ENCODE assay signal across 8 mouse cellular contexts in the genomic region with DNA sequence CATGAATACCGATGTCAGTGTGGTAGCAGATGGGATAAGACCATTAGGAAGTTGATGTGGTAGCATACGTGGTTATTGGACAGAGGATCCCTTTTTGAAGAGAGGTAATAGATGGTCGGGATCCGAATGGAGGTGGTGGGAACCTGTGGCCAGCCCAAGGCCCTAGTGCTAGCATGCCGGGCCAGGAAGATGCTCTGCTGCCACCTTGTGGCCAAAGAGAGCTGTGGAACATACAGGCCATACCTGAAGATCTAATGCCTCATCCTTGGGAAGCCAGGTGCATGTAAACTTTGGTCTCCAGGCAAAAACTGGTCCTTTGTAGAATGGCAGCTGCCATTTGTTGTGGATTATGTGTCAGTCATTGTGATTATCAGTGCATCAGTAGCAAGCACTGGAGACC. TPM values are rescaled to one million over a fixed set of nuclear protein-coding genes. Genes with fewer than 3 reads are reported as not detected.
DNase-seq lines count a peak whose midpoint lies in the region; ATAC-seq lines count a peak whose summit lies in the region.

No protein-coding gene starts in this region.

- peak; percentile 42; the same call in 1 of the 2 replicates for ATAC-seq in intestine, embryonic 16.5 days
- peak; percentile 49; the same call in 1 of the 2 replicates for ATAC-seq in liver, embryonic 16.5 days (ENCODE audit: low read depth)
- ATAC-seq in neural tube, embryonic 13.5 days (ENCODE audit: low read depth), result peak; percentile 68

- no peaks in the 10 kb centered on the region for H3K9me3 ChIP-seq in intestine, embryonic 16.5 days (ENCODE audit: control insufficient read depth, low read length)
- H3K9me3 ChIP-seq in liver, embryonic 16.5 days (replicated peaks; ENCODE audit: control insufficient read depth, low read length), result no peaks in the 10 kb centered on the region
- no peaks in the 10 kb centered on the region for H3K9me3 ChIP-seq in neural tube, embryonic 13.5 days

- H3K27ac ChIP-seq in intestine, embryonic 16.5 days (ENCODE audit: low read length), result no peak overlapping the region
- no peak overlapping the region for H3K27ac ChIP-seq in liver, embryonic 16.5 days (ENCODE audit: low read length)
- no peak overlapping the region for H3K27ac ChIP-seq in neural tube, embryonic 13.5 days (replicated peaks)

- 0 out of 2 replicates have a peak, but pooled peaks cover 2% of the 10 kb centered on the region for H3K36me3 ChIP-seq in intestine, embryonic 16.5 days (ENCODE audit: control insufficient read depth, insufficient read depth, low read length)
- no peaks in the 10 kb centered on the region for H3K36me3 ChIP-seq in liver, embryonic 16.5 days (ENCODE audit: control insufficient read depth, insufficient read depth)
- no peaks in the 10 kb centered on the region for H3K36me3 ChIP-seq in neural tube, embryonic 13.5 days

- peak; percentile 82 for DNase-seq in urinary bladder, postnatal 25 days (ENCODE audit: low spot score)
- DNase-seq in urinary bladder, postnatal 10 days (ENCODE audit: low spot score), result no peak
- peak; percentile 80 for DNase-seq in cerebellum, adult 9-11 months
- peak; percentile 68 to 77 for DNase-seq in frontal cortex, postnatal 36 days (ENCODE audit: low spot score in 2 of 2)
- peak; percentile 39 to 42 for DNase-seq in thymus, adult 18-20 months

- no peak overlapping the region for H3K9ac ChIP-seq in intestine, embryonic 16.5 days (ENCODE audit: low read depth, low read length)
- no peak overlapping the region for H3K9ac ChIP-seq in liver, embryonic 16.5 days (ENCODE audit: low read depth, low read length)
- H3K9ac ChIP-seq in neural tube, embryonic 13.5 days, result no peak overlapping the region

- no peak overlapping the region for H3K4me2 ChIP-seq in intestine, embryonic 16.5 days (ENCODE audit: low read depth, low read length)
- no peak overlapping the region for H3K4me2 ChIP-seq in liver, embryonic 16.5 days (ENCODE audit: low read depth, low read length)
- H3K4me2 ChIP-seq in neural tube, embryonic 13.5 days, result no peak overlapping the region

- H3K4me1 ChIP-seq in intestine, embryonic 16.5 days (ENCODE audit: control insufficient read depth, insufficient read depth, low read length), result peaks cover 32% of the 10 kb centered on the region
- peaks cover 13% of the 10 kb centered on the region for H3K4me1 ChIP-seq in liver, embryonic 16.5 days (ENCODE audit: control insufficient read depth, low read depth, low read length)
- peaks cover 62% of the 10 kb centered on the region for H3K4me1 ChIP-seq in neural tube, embryonic 13.5 days (replicated peaks)

- H3K4me3 ChIP-seq in intestine, embryonic 16.5 days (ENCODE audit: low read length), result no peak overlapping the region
- H3K4me3 ChIP-seq in liver, embryonic 16.5 days (ENCODE audit: low read depth, low read length), result no peak overlapping the region
- no peak overlapping the region for H3K4me3 ChIP-seq in neural tube, embryonic 13.5 days

- 11% methylated on average over 5 of the region's 5 CpGs for WGBS in intestine, embryonic 16.5 days
- WGBS in liver, embryonic 16.5 days (ENCODE audit: insufficient replicate concordance), result 8% methylated on average over 5 of the region's 5 CpGs
- WGBS in neural tube, embryonic 13.5 days, result 12% methylated on average over 5 of the region's 5 CpGs

- peaks cover 6% of the 10 kb centered on the region; the same call in 1 of the 2 replicates for H3K27me3 ChIP-seq in intestine, embryonic 16.5 days (replicated peaks; ENCODE audit: control insufficient read depth, insufficient read depth, low read length)
- peaks cover 29% of the 10 kb centered on the region for H3K27me3 ChIP-seq in liver, embryonic 16.5 days (ENCODE audit: control insufficient read depth, insufficient read depth, low read depth, low read length)
- peaks cover 36% of the 10 kb centered on the region for H3K27me3 ChIP-seq in neural tube, embryonic 13.5 days

RNA-seq across cellular contexts. Expression of a gene that starts 18.6 kb away (rescaled TPM):
- polyA plus RNA-seq in intestine, embryonic 16.5 days (2015; fragmentation: Nextera tagmentation; extraction: Ambion mirVana), result 10.2 and 10.7 TPM in 2 replicates
- 4.4 and 5.0 TPM in 2 replicates for polyA plus RNA-seq in liver, embryonic 16.5 days (2015; fragmentation: Nextera tagmentation; extraction: Ambion mirVana)
- 64.6 and 80.9 TPM in 2 replicates for polyA plus RNA-seq in neural tube, embryonic 13.5 days (2015; fragmentation: Nextera tagmentation; extraction: Ambion mirVana)

RNA-seq across cellular contexts. Expression of a gene that starts 22.9 kb away (rescaled TPM):
- polyA plus RNA-seq in intestine, embryonic 16.5 days (2015; fragmentation: Nextera tagmentation; extraction: Ambion mirVana), result 28.5 and 28.7 TPM in 2 replicates
- 5.5 and 6.1 TPM in 2 replicates for polyA plus RNA-seq in liver, embryonic 16.5 days (2015; fragmentation: Nextera tagmentation; extraction: Ambion mirVana)
- polyA plus RNA-seq in neural tube, embryonic 13.5 days (2015; fragmentation: Nextera tagmentation; extraction: Ambion mirVana), result 51.2 TPM in 2 replicates

RNA-seq across cellular contexts. Expression of a gene that starts 25.5 kb away (rescaled TPM):
- polyA plus RNA-seq in intestine, embryonic 16.5 days (2015; fragmentation: Nextera tagmentation; extraction: Ambion mirVana), result 113 and 117 TPM in 2 replicates
- polyA plus RNA-seq in liver, embryonic 16.5 days (2015; fragmentation: Nextera tagmentation; extraction: Ambion mirVana), result 44.9 and 53.4 TPM in 2 replicates
- polyA plus RNA-seq in neural tube, embryonic 13.5 days (2015; fragmentation: Nextera tagmentation; extraction: Ambion mirVana), result 89.4 and 102 TPM in 2 replicates

RNA-seq across cellular contexts. Expression of a gene that starts 47.0 kb away (rescaled TPM):
- polyA plus RNA-seq in intestine, embryonic 16.5 days (2015; fragmentation: Nextera tagmentation; extraction: Ambion mirVana), result 52.7 and 59.2 TPM in 2 replicates
- 9.5 and 12.6 TPM in 2 replicates for polyA plus RNA-seq in liver, embryonic 16.5 days (2015; fragmentation: Nextera tagmentation; extraction: Ambion mirVana)
- polyA plus RNA-seq in neural tube, embryonic 13.5 days (2015; fragmentation: Nextera tagmentation; extraction: Ambion mirVana), result 18.5 and 24.6 TPM in 2 replicates

RNA-seq across cellular contexts. Expression of a gene that starts 47.3 kb away (rescaled TPM):
- polyA plus RNA-seq in intestine, embryonic 16.5 days (2015; fragmentation: Nextera tagmentation; extraction: Ambion mirVana), result 37.0 and 38.1 TPM in 2 replicates
- polyA plus RNA-seq in liver, embryonic 16.5 days (2015; fragmentation: Nextera tagmentation; extraction: Ambion mirVana), result 8.8 and 10.9 TPM in 2 replicates
- 93.2 and 102 TPM in 2 replicates for polyA plus RNA-seq in neural tube, embryonic 13.5 days (2015; fragmentation: Nextera tagmentation; extraction: Ambion mirVana)
